Mouse (Mus musculus): Measurements from ENCODE around the gene Abhd17a.

The Abhd17a gene

DNA sequence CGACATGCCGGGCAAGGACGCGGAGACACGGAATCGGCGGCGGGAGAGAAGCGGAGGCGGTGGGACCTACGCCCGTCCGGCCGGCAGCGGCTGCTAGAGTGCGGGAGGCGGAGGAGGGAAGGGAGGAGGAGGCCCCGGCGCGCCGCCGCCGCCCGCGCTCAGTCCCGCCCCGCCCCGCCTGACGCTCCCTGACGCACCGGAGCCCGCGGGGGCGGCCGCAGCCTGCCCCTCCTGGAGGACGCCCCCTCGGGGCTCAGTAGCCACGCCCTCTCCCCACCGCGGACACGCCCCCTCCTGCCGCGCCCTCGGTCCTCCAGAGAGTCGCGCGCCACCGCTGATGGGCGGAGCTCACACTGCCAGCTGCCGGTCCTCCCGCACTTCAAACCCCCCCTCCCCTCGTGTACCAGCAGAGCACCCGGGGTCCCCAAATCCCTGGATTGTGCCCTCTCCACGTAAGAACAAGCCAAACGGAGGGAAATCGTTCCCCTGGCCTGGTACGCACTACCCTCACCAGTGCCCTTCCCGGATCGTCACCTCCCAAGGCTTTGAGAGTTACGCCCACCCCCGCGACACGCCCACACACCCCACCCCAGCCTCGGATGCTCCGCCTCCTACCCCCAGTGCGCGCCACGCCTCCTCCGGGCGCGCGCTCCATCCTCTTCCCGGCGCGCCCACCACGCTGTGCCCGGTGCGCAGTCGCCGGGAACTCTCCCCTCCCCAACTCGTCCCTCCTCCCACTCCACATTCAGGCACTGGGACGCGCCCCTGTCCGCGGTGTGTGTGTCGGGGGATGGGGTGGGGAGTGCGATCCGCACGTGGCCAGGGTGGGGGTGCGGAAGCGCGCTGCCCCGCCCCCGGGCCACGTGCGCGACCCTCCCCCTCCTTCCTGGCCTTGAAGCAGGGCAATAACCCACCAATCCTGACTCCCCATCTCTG is 12.7 kb downstream of the Abhd17a start, which contains the start of gene Klf16:
Gene Klf16, minus strand, starts transcription at position 127 of the 936 bp plus-strand sequence.
- DNase-seq (ENCODE audit: low read depth, low spot score): peak; percentile 97

DNA sequence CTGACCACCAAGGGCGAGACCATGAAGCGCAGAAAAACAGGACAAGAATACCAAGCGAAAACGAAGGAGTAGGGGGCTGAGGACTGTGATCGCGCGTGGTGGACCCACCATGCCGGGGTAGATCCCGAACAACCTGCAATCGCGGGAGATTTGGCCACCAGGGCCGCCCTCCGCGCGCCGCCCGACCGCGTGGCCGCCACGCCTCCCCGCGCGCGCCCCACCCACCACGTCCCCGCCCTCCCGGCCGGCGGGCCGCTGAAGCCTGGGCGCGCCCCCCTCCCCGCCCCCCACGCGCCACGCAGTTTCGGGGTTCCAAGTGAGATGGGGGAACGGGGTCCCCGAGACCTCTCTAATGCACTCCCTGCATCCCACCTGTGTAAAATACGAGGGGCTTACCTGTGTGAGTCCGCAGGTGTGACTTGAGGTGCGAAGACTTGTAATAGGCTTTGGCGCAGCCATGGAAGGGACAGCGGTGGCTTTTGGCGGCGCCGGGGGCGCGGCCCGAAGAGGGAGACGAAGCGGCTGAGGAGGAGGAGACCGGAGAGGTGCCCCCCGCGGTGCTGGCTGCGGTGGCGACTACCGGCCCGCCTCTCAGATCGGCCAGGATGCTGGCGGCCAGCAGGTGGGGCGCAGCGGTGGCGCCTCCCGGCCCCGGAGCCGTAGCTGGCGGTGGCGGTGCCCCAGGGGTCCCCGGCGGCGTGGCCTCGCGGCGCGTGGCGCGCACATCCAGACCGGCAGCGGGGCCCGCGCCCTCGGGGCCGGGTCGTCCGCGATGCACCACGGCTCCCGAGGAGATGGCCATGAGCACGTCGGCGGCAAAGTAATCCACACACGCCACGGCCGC is 13.6 kb downstream of the Abhd17a start:
- peak; percentile 76 for DNase-seq (ENCODE audit: low read depth, low spot score)

DNA sequence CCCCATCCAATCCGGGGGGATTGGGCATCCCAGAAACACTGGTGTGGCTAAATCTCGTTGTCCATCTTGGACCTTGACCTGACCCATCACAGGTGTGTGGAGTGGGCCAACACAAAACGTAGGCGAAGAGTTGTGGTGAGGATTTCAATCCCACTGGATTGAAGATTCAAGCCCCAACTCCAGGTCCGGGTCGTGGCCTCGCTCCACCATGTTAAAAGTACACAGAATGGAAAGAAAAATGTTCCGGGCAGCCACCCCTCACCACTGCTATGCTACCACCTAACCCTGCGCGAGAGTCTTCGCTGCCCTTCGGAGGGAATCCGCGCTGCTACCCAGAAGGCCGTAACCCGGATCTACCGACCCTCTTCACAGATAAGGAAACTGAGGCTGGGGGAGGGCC is 14.2 kb downstream of the Abhd17a start:
- no peak for DNase-seq (ENCODE audit: low read depth, low spot score)

DNA sequence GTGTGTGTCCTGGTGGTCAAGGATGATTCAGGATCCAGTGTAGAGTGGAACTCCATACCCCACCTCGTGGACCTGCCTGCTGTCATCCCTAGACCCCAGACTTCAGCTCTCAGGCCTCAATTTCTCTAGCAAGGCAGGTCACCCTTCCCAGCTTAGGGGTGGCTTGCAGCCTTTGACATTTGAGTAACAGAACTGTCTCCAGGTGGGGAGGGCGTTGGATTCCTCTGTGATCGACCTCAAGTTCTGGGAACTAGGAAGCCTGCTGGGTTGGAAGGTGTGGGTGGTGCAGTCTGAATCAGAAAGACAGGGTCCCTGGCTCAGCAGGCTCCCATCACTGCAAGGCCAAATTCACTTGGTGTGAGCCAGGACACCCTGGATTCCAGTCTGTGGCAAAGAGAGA is 15.2 kb downstream of the Abhd17a start:
- no peak for DNase-seq (ENCODE audit: low read depth, low spot score)

DNA sequence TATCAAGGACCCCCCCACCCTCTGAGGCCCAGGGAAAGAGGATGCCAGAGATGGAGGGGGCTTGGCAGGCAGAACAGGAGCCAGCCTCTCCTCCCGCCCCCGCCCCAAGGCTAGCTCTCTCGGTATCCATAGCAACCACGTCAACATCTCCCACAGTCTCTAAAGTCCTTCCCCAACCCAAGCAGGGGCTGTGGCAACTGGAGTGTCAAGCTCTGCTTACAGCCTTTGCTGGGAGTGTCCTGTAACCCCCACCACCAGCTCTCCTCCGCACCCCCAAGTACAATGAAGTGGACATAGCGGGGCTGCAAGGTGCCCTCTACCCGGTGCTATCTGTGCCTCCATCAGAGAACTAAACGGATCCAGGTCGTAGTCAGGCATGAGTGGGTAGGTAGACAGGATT is 16.2 kb downstream of the Abhd17a start:
- DNase-seq (ENCODE audit: low read depth, low spot score): peak; percentile 34

DNA sequence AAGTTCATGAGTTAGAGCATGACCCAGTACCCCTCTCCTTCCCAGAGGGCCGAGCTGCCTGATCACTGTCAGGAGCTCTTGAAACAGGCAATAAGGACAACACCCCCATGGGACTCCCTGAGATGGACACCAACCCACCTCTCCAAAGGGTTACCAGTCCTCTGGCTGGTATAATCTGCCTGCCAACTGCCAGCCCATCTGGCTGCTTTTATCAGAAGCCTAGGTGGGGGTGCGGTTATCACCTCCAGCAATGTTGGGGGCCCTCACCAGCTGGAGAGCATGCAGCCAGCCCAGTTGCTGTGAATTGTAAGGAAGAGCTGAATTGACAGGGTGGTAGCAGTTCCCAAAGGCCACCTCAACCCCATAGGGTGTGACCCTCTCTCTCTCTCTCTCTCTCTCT is 17.7 kb downstream of the Abhd17a start:
- DNase-seq (ENCODE audit: low read depth, low spot score): no peak

DNA sequence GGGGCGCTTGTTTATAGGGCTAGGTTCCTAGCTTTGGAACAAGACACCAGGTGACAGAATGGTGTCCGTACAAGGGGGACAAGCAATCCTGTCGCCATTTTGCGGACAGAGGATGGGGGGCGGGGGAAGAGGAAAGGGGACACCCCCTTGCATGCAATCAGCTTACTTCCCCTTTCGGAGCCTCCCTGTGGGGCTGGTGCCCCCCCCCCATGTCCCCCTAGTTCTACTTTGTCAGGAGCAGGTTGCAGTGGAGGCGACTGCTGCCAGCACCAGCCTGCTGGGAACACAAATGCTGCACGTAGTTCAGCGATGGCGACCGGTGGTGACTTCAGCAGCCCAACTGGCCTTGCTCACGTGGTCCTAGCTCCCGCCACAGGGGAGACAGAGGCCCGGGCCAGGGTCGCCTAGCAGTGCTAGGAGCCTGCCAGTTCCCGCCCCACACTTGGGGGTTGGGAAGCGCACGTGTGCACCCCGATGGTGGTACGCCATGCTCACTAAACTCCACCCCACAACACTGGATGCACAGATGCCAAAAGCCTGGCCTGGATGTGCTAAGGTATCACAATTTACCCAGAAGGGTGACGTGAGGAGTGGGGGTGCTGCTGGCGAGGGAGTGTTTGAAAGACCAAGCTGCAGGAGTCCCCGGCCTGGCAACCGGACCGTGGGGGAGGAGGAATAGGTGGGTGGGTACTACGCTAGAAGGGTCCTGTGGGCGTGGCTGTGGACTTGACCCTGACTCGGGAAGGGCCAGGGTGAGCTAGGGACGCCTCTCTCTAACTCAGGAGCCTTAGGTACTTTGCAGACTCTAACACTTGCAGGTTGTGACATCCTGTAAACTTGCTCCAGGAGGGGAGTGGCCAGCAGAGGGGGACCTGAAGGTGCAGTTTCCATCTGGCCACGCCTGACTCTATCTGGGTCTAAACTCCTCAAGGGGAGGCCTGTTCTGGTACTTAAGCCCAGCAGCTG is 19.0 kb downstream of the Abhd17a start:
- peak; percentile 51 for DNase-seq (ENCODE audit: low read depth, low spot score)

DNA sequence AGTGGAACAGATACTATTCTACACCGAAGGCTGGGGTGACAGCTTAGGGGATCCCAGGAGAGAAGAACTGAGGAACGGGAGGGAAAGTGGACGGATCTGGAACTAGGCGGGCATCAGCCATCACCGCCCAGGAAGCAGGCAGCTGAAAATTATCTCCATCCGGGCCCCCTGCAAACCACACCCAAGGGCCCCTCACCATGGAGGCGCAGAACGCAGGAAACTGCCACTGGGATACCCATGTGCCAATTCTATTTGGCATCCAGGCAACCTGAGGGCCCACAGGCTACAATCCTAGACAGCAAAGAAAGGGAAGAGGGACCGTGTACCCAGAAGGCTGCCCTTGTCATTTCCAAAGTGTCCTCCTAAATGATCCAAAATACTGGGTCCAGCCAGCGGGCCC is 19.7 kb downstream of the Abhd17a start:
- DNase-seq (ENCODE audit: low read depth, low spot score): no peak

DNA sequence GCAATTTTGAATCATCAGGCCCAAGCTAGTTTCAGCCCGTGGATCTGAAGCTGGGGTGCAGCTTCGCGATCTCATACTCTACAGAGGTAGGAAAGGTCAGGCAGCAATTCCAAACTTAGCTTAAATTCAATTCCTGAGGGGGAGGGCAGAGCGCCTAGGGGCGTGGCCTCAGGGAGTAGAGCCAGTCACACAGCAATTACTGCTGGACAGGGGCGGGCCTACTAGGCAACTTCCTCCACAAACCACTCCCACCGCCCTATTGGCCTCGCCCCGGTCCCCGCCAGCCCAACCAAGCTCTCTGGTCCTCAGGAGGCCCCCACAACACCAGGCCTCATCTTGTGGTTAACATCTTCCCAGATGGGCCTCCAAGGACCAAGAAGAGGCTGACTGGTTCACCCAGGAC is 20.5 kb downstream of the Abhd17a start:
- peak; percentile 93 for DNase-seq (ENCODE audit: low read depth, low spot score)

DNA sequence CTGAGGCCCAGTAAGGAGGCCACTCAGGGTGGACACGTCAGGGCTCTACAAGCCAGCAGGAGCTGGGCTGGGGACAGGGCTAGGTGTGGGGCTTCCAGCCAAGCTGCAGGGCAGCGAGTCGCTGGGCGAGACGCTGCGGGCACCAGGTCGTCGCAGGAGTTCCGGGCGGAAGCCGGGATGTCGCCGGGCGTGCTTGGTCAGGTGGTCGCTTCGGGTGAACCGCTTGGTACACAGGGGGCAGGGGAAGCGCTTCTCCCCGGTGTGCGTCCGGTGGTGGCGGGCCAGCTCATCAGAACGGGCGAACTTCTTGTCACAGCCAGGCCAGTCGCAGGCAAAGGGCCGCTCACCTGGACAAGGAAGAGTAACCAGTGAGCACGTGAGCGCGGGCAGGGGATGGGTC is 21.3 kb downstream of the Abhd17a start:
- DNase-seq (ENCODE audit: low read depth, low spot score): no peak

DNA sequence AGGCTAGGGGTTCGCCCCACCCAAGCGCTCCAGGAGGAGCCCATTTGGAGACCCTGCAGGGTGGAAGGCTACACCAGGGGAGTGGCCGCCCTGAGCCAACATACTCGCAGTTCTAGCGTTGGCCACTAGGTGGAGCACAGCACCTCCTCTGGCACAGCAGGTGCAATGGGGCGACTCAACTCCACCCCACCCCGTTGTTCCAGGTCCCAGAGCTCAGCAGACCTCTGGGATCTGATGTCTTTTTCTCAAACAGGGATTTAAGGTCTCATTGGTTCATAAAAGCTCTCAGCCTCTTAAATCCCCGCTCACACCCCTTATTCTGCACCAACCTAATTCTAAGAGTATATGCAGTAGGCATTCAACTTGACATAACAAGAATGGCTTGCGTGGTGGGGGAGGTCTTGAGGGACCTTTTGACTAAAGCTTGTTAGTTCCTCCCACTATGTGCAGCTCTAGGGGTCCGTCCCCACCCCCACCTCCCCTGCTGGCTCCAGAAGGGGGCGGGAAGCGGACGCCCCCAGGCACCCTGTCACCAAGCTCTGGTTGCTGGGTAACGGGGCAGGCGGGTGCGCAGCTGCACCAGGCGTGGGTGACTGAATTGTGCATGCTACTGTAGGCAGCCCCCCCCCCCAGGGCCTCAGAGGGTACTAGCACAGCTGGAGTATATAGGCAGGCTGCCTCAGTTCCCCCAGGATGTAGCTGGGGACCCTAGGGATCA is 23.6 kb downstream of the Abhd17a start:
- DNase-seq (ENCODE audit: low read depth, low spot score): peak; percentile 92

DNA sequence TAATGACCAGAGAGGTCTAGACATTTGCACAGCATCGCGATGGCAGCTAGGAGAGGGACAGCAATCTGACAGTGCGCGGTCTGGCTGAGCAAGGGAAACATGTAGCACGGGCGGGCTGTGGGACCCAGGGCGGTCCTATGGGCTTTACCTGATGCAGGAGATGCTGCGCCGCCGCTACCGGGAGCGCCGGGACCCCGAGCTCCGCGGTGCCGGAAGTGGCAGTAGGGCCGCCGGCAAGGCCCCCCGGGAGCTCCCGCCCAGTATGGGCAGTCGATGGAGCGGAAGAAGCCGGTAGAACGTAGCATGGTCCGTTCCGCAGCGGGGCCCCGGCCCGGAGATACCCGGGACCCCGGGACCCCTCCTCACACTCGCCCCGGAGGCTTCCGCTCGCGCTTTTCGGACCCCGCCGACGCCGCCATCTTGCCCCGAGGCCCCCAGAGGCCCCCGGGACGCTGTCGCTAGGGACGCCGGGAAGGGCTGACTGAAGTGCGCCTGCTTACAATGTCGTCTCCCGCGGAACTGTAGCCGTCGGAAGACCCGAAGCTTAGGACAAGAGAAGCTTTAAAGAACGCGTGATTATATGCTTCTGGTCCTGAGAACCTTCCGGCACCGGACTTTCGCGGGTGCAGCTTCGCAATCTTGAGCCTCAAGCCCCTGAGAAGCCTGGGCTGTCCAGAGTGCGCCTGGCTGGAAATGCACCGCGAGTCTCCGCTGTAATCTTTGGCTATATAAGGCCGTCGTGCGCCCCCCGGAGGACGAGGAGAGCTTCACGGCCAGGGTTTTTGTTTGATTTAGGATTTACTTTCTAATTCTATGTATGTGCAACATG is 28.8 kb downstream of the Abhd17a start, which contains the start of gene Rexo1:
Gene Rexo1, minus strand, starts transcription at position 445 of the 829 bp plus-strand sequence.
- DNase-seq (ENCODE audit: low read depth, low spot score): peak; percentile 96

DNA sequence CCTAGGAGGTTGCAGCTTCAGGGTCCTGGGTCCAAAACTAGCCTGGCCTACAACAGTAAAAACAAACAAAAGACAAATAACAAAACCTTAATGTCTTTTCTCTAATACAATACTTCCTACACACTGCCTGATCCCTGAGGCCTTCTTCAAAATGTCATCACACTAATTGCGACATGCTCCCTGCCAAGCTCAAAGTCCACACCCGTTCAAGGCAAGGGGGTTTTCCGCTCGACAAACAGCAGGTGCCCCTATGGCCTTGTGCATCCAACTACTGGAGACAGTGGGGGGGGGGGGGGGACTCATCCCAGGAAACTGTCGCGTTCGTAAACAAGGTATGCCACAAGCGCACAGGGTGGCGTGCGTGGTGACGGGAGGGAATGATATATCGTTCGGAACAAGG is 29.5 kb downstream of the Abhd17a start:
- no peak for DNase-seq (ENCODE audit: low read depth, low spot score)

DNA sequence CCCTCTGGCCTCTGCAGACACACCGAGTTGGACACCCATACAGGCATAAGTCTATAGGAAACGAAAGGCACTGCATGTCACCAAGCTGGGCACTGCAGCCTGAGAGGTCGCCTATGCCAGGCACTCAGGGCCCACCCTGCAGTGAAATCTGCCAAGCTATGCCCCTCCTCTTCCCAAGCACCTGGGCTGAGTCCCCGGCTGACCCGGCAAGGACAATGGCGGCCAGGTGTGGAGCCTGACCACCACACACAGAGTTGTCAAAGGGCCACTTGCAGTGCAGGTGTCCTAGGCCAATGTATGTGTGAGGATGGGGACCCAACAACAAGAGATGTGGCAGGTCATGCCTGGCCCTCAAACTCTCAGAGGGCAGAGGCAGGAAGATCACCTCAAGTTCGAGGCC is 30.7 kb downstream of the Abhd17a start:
- no peak for DNase-seq (ENCODE audit: low read depth, low spot score)

DNA sequence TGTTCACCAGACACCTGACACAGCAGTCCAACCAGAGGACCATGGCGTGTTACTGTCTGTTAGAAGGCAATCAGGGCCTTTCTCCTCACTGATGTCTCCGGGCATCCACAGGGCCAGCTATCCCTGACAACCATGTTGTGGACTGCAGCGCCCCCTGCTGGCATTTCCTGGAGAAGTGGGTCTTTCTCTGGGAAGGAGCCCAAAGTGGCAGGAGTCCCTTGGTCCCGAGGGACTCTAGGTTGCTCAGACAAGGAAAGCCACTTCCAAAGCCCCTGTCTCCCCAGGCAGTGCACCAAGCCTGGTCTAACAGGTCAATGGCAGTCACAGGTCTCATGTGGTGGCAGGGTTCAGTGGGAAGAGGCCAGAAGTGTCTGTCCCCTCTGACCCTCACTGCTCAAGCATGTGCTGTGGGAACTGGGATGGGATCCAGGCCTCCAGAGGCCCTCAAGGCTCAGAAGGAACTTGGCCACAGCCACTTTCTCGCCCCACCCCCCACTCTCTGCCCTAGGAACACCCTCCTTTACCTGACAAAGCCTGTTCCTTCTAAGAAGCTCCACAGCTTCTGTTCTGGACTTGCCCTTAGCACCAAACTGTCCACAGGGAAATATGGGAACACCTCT is 32.7 kb downstream of the Abhd17a start:
- DNase-seq (ENCODE audit: low read depth, low spot score): peak; percentile 83

DNA sequence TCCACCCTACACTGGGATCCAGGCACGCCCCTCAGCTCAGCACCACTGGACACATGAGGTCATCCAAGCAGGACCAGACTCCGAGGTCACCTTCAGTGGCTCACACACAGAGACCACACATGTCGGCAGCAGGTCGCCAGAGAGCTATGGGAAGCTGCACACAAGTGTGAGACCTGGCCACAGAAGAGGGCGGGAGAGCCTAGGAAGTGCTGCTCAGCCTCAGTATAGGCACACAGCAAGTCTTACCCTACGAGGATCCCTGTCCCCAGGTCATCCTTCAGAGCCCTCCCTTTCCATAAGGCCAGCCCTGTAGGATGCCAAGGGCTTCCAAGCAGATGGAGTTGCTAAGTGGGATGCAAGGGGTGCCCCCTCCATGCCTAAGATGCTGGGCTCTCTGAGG is 36.1 kb downstream of the Abhd17a start:
- no peak for DNase-seq (ENCODE audit: low read depth, low spot score)

DNA sequence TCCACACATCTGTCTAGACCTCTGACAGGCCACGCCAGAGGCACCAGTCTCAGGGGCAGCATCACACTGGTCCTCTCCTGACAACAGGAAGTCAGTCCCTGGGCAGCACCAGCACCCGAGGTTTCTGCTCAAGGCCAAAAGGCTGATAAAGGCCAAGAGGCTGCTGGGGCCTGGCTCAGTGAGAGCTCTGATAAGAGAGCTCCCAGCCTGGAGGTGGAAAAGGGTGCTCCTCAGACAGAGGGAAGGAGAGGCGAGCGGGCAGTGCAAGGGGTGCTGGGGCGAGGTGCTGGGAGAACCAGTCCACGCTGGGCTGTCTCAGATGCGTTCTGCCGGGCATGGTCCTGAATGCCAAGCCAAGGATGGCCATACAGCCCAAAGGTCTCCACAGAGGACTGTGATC is 36.6 kb downstream of the Abhd17a start:
- no peak for DNase-seq (ENCODE audit: low read depth, low spot score)

DNA sequence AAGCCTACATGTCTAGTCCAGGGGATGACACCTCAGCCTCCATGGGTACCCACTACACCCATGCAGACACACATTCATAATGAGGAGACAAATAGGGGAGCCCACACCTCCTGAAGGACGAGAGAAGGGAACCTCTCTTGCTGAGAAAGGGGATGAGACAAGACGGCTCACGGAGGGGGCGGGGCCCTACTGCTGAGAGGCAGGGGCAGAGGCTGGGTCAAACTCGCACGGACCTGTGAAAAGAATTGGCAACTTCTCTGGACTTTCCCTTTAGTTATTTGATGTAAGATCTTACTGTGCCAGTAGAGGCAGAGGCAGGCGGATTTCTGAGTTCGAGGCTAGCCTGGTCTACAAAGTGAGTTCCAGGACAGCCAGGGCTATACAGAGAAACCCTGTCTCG is 37.8 kb downstream of the Abhd17a start:
- DNase-seq (ENCODE audit: low read depth, low spot score): peak; percentile 55

DNA sequence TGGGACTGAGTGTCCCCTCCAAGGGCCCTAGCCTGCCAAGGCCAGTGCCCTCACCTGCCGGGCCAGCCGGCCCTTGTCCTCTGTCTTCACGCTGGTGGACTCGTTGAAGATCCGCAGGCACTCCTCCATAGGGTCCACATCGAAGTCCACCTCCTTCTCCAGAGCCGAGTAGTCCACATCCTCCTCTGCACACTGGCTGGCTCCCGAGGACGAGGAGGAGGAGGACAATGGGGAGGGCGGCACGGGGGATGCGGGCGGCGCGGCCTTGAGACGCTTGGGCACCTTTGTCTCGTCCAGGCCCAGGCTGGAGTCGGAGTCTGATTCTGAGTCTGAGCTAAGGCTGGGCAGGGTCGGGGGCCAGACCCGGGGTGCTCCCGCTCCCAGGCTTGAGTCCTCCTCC is 40.9 kb downstream of the Abhd17a start:
- DNase-seq (ENCODE audit: low read depth, low spot score): no peak
